Mouse (Mus musculus) testis, adult 2 months (tissue): ENCODE data around the gene Irf1. TPM values are rescaled to one million over a fixed set of nuclear protein-coding genes. Genes with fewer than 3 reads are reported as not detected.

Source experiments
- H3K27ac ChIP-seq: fragments of 200-500 bp; 2 replicates; pipeline ENCODE4 v1.5.1; 2012; ENCODE audit warnings: low read depth, low read length; ENCODE audit not compliant: control insufficient read depth, insufficient read depth
- H3K27me3 ChIP-seq: fragments of 200-500 bp; 2 replicates; pipeline ENCODE4 v1.6.1; 2012; ENCODE audit warnings: mild to moderate bottlenecking, low read length, moderate library complexity; ENCODE audit not compliant: control insufficient read depth, insufficient read depth
- H3K36me3 ChIP-seq: fragments of 200-500 bp; 2 replicates; pipeline ENCODE4 v1.6.1; 2012; ENCODE audit warnings: mild to moderate bottlenecking, low read length; ENCODE audit not compliant: control insufficient read depth, insufficient read depth
- H3K4me1 ChIP-seq: fragments of 200-500 bp; 2 replicates; pipeline ENCODE4 v1.6.1; 2012; ENCODE audit warnings: low read length; ENCODE audit not compliant: control insufficient read depth, insufficient read depth
- H3K4me3 ChIP-seq: fragments of 200-500 bp; 2 replicates; pipeline ENCODE4 v1.5.1; 2012; ENCODE audit warnings: low read depth, mild to moderate bottlenecking, low read length, moderate library complexity, mixed read lengths; ENCODE audit not compliant: control insufficient read depth
- CTCF ChIP-seq: fragments of 200-500 bp; IDR thresholded peaks from 2 replicates; pipeline ENCODE4 v1.5.1; 2012; ENCODE audit warnings: low read depth, mild to moderate bottlenecking, inconsistent platforms, low read length, moderate library complexity; ENCODE audit not compliant: control insufficient read depth, insufficient read depth, insufficient replicate concordance
- POLR2A ChIP-seq: fragments of 200-500 bp; IDR thresholded peaks from 2 replicates; pipeline ENCODE4 v1.6.1; 2012; ENCODE audit warnings: low read depth, mild to moderate bottlenecking, inconsistent platforms, low read length, moderate library complexity; ENCODE audit not compliant: control insufficient read depth
- polyA plus RNA-seq: library from polyadenylated mRNA; depleted of rRNA; stranded (reverse); fragments of >200 nt; gene quantifications from 2 replicates; pipeline ENCODE4 v1.2.3, GENCODE M21; 2012

Gene Irf1
- polyA plus RNA-seq, 1 experiment: 3.4 TPM

- Histone ChIP-seq H3K4me3 (no peak overlapping the region), H3K27ac (no peak overlapping the region), H3K36me3 (no peaks in the 10 kb centered on the region), H3K4me1 (no peaks in the 10 kb centered on the region), H3K27me3 (no peaks in the 10 kb centered on the region)
- TF ChIP-seq CTCF (no peak), POLR2A (no peak)
These were observed 45.0 kb downstream of the Irf1 start for GRCm38 (mm10) chr11:53814810-53815209.

DNA sequence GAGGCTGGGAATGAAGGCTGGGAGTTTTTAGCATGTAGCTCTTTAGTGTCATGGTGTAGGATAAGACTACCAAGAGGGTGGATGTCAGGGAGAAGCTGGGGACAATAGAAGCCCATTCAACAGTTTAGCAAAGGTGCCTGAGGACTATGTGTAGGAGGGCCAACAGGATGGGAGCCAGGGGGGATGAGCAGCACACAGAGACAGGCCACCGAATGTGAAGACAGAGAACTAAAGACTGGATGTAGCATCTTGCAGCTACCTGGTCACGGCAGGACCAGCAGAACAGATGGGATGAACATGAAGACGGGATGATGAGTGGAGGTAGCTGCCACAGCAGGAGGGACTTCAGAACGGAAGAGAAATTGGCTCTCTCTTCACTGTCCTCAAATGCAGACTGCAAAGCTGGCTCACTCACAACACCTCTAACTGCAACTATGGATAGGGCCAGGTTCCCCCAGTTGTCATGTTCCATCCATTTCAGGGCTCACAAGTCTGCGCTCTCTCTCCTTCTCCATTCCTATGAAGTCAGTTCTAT is 47.1 kb downstream of the Irf1 start:
- TF ChIP-seq POLR2A: no peak
- H3K27me3 ChIP-seq: no peaks in the 10 kb centered on the region
- no peaks in the 10 kb centered on the region for H3K4me1 ChIP-seq
- H3K27ac ChIP-seq: no peak overlapping the region
- H3K36me3 ChIP-seq: no peaks in the 10 kb centered on the region
- no peak overlapping the region for H3K4me3 ChIP-seq

DNA sequence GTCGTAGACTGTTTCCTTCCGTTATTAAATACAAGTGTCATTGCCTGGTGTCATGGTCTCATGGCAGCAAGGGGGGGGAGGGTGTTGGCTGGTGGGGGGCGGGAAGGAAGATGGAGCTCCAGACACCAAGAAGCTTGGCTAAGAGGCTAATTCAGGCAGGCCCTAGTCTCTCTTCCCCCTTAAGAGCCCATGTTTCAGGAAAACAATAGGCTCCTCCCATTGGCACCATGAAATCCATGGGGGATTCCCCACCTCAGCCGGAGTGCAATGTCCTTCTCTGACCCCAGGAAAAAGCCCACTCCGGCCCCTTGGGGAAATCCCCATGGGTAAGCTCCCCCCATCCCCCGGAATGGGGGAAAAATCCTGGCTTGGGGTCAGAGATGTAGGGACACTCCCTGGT is 49.0 kb downstream of the Irf1 start:
- no peak overlapping the region for H3K4me3 ChIP-seq
- no peak overlapping the region for H3K27ac ChIP-seq
- TF ChIP-seq POLR2A (no peak), CTCF (no peak)
- no peaks in the 10 kb centered on the region for H3K4me1 ChIP-seq
- no peaks in the 10 kb centered on the region for H3K36me3 ChIP-seq
- H3K27me3 ChIP-seq: no peaks in the 10 kb centered on the region

DNA sequence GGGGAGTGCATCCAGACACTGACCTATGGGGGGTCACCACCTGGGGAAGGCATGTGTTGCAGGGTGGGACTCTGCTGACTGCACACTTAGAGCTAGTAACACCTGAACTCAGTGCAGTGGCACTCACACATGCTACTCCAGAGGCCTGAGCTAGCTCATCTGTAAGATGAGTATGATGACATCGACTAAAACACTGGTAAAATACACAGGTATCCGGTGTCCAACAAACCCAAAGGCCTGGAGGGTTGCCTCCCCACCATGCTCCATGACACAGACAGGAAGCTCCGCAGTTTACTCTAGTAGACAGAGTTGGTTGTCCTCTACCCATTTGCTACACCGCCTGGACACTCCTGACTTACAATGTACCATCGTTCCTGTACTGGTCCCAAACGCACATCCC is 49.7 kb downstream of the Irf1 start:
- Histone ChIP-seq H3K27me3 (no peaks in the 10 kb centered on the region), H3K27ac (no peak overlapping the region), H3K4me3 (no peak overlapping the region), H3K4me1 (no peaks in the 10 kb centered on the region), H3K36me3 (no peaks in the 10 kb centered on the region)
- TF ChIP-seq CTCF (no peak), POLR2A (no peak)

GRCm38 (mm10) chr11:53820516-53821170 is 50.8 kb downstream of the Irf1 start:
- no peaks in the 10 kb centered on the region for H3K27me3 ChIP-seq
- no peak overlapping the region for H3K4me3 ChIP-seq
- no peak overlapping the region for H3K27ac ChIP-seq
- TF ChIP-seq POLR2A: no peak
- TF ChIP-seq CTCF: no peak
- H3K36me3 ChIP-seq: no peaks in the 10 kb centered on the region
- H3K4me1 ChIP-seq: no peaks in the 10 kb centered on the region

DNA sequence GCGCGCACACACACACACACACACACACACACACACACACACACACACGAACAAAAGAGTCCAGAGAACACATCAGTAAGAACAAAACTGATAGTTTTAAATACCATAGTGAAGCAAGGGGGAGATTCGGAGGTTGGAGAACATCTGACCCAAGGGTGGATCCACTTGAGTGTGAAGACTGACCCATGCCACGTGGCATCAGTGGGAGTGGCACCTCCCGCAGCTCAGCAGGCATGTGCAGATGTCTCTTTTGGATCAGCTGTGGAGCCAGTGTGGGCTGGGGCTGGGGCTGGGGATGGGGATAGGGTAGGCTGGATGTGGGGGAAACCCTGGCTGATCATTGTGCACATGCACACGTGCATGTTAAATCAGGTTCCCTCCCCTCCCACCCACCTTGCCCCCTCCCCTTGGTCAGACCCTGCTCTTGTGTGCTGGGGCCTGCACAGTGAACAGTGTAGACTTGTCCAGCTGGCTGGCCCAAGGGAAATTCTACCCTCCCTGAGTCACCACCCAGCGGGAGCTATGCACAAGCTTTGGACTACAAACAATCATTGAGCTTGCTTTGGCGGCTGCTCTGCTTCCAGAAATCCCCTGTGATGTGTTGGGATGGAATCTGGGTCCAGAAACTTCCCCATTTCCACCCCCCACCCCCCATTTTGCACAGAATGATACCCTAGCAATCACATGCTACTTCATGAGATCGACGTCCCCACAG is 51.6 kb downstream of the Irf1 start:
- no peak overlapping the region for H3K27ac ChIP-seq
- no peak for TF ChIP-seq POLR2A

GRCm38 (mm10) chr11:53821945-53822338 is 52.1 kb downstream of the Irf1 start:
- no peak overlapping the region for H3K4me3 ChIP-seq
- H3K36me3 ChIP-seq: no peaks in the 10 kb centered on the region
- no peaks in the 10 kb centered on the region for H3K4me1 ChIP-seq
- TF ChIP-seq POLR2A (no peak), CTCF (no peak)
- H3K27me3 ChIP-seq: no peaks in the 10 kb centered on the region
- no peak overlapping the region for H3K27ac ChIP-seq

More for the DNA sequence above, 51.6 kb downstream of the Irf1 start:
- H3K36me3 ChIP-seq: no peaks in the 10 kb centered on the region
- no peaks in the 10 kb centered on the region for H3K27me3 ChIP-seq
- H3K4me1 ChIP-seq: no peaks in the 10 kb centered on the region
- H3K4me3 ChIP-seq: no peak overlapping the region
